Mouse (Mus musculus) thymus, adult 2 months (tissue): ENCODE results near the gene Polr3f.

ENCODE experiments used
- CTCF ChIP-seq: fragments of 200-500 bp; IDR thresholded peaks from 2 replicates; pipeline ENCODE4 v1.5.1; 2012; ENCODE audit warnings: mild to moderate bottlenecking, control low read depth, low read length, moderate library complexity, borderline replicate concordance; ENCODE audit not compliant: control insufficient read depth, poor library complexity, insufficient read depth; ENCODE audit errors: extremely low read depth
- POLR2A ChIP-seq: fragments of 200-500 bp; IDR thresholded peaks from 2 replicates; pipeline ENCODE4 v1.6.1; 2012; ENCODE audit warnings: mild to moderate bottlenecking, low read length, control low read depth, moderate library complexity; ENCODE audit not compliant: control insufficient read depth, poor library complexity, insufficient read depth; ENCODE audit errors: extremely low read depth

- no peak for TF ChIP-seq CTCF
- no peak for TF ChIP-seq POLR2A
These were observed 12.9 kb upstream of the Polr3f start for GRCm38 (mm10) chr2:144514619-144515018.
